Mouse (Mus musculus): ENCODE results near the gene Rpl29.

DNA sequence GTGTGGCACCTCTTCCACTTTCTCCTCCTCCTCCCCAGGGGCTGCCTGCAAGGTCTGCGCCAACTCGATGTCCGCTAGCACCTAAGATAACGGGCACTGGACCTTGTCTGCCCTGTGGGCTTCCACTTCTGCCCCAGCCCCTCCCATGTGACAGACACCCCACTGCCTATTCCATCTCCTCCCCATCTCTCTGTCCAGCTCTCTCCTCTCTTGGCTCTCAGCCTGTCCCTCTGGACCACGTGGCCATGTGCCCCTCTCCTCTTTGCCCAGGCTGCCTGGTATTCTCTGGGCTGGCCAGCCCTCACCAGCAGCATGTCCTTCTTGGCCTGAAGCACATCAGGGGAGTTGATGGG lies 44.5 kb downstream of the Rpl29 start:
- TF ChIP-seq POLR2A (IDR thresholded peaks at IDR 0.05; ENCODE audit: borderline replicate concordance, insufficient read depth, low read length) (no peak), CTCF (IDR thresholded peaks at IDR 0.05; ENCODE audit: borderline replicate concordance, insufficient read depth, low read depth, low read length) (no peak)
